Mouse (Mus musculus) liver (tissue): ENCODE measurements around the gene Vwa8.
A peak's percentile ranks its signal among the peaks of the same experiment; 100 is the strongest.

Experiments used
- DNase-seq: peaks from one replicate; pipeline ENCODE4 v3.0.0-alpha.2; 2020; ENCODE audit warnings: mixed read lengths

Vwa8 gene

DNA sequence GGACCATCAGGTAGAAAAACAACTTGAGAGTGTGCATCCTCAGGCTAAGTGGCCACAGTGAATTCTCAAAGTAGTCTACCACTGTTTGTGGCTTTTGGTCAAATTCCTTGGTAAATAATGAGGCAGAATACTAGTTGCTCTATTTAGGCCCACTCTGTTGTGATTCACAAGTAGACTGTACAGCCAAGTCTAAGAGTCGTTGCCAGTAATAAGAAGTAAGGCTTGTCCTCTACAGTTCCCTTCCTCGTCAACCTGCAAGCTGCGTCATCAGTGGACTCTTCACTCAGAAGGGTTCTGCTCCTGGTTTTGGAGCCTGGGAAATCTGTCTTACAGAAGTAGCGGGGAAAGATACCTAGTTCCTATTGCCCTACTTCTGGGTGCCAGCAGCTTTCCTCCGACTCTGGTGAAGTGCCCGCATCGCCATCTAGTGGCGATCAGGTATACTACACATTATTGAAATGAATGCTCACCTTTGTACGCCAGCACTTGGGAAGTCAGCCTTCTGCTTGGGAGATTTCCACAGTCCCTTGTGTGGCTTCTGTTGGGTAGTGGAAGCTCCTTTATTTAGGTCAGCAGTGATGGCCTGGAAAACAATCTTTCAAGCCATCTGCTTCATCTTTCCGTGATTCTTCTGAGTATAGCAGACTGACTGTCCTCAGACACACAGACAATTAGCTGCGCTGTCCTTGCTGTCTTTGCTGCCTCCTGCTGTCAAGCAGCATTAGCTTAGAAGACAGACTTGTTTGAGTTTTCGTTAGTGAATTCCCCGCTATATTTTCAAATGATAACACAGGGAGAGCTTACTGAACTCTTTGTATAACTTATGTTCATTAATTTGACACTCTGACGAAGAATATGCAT is 258.0 kb downstream of the Vwa8 start:
- DNase-seq: peak; percentile 60

DNA sequence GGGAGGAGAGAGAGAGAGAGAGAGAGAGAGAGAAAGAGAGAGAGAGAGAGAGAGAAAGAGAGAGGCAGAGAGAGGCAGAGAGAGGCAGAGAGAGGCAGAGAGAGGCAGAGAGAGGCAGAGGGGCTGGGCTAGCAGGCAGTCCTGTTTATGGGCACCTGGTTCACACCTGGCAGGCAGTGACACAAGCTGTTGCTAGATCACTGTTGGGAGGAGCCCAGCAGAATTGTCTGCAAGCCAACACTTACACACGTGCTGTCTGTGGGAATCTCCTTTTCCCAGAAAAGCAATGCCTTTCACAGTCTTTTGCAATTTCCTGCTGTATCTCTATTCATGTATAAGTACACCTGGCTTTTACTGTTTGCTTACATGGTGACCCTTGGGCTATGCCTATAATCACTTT is 260.5 kb downstream of the Vwa8 start:
- no peak for DNase-seq

DNA sequence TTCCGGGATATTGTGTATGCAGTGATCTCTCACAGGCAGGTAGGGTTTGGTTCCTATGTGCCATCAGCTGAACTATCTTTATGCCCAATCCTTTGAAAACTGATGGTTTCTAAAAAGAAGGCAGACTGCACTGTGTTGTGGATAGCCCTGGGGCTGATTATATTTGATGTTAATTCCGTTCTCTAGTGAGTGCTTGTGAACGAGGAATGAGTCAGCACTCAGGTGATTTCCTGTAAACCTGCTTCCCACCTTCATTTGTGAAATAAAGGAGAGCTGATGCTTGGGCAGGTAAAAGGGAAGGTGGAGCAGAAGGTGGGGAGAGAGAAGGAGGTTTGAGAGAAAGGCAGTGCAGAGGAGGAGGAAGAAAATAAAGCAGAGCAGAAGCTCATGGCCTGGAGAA is 261.2 kb downstream of the Vwa8 start:
- no peak for DNase-seq

DNA sequence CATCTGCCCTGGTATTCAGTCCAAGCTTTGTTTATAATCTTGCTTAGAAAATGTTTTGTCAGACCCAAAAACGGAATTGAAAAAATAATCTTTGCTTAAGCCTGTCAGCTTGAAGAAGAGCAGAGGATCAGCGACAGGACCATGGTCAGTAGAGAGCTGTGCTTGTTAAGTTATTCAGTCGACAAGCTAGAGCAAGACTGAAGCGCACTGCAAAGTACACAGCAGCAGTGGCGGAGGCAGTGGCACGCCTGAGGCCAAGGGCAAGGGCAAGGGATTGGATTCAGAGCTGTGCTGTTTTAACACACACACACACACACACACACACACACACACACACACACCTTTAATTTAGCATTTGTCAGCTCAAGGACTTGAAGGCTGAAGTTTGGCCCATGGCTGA is 263.2 kb downstream of the Vwa8 start:
- DNase-seq: no peak

DNA sequence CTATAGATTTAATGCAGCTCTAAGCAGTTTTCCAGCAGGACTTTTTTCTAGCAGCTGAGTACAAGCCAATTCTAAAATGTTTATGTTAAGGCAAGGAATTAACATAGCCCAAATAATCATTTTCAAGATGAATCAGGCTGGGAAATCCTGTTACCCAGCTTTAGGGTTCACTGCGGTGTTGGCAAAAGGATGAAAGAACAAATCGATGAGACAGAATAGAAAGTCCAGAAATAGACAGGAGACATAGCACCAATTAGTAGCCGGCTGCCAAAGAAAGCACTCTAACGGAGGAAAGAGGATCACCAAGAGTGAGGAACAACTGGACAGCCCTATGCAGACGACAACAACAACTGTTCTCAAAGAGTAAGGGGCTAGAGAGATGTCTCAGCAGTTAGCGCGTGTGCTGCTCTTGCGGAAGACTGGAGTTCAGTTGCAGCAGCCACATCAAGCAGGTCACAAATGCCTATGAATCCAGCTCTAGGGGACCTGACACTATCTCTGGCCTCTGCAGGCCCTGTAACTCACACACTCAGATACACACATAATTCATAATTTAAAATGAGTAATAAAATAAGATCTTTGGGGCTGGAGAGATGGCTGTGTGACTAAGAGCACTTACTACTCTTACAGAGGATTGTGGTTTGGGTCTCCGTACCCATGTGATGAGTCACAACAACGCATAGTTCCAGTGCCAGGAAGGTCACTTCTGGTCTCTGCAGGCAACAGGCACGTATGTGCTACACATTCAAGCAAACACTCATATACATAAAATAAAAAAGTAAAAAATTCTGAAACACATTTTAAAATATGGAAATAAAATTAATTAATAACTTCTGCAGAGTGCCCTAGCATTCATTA is 265.9 kb downstream of the Vwa8 start:
- no peak for DNase-seq

DNA sequence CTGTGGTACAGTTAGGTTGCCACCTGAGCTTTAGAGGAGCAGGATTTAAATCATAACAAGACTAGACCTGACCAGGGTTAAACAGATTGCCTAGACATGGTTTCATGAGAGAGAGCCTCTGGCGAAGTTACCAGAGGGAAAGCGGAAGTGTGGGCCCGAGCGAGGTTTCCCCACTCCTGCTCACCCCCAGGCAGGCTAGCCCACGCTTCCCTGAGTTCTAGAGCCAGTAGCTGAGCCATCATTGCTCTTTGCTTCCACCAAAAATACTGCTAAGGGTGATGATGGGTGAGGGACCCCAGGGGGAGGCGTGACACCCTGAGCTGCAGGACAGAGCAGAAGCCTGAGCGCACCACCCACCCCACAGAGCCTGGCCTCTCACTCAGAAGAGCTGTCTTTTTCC is 269.6 kb downstream of the Vwa8 start:
- no peak for DNase-seq

- DNase-seq: no peak
These were observed 270.5 kb downstream of the Vwa8 start for GRCm38 (mm10) chr14:79119354-79119753.

GRCm38 (mm10) chr14:79120681-79121080 is 271.8 kb downstream of the Vwa8 start:
- no peak for DNase-seq

DNA sequence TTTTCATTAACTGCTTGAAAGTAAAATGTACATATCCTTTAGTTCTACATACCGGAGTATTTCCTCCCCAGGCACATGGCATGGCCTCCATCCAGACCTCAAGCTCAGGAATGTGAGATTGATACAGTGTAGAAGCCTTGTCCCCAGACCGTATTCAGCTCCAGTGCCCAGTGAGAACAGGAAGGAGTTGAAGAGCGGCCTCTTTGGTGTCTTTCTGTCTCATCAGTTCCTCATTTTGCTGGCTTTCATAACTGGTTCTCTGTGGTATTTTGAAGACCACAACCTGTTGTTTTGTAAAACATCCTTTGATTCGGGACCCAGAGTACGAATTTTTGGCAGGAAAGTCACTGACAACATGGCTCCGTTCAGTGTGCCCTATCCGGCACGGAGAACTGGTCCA is 274.6 kb downstream of the Vwa8 start:
- DNase-seq: no peak

DNA sequence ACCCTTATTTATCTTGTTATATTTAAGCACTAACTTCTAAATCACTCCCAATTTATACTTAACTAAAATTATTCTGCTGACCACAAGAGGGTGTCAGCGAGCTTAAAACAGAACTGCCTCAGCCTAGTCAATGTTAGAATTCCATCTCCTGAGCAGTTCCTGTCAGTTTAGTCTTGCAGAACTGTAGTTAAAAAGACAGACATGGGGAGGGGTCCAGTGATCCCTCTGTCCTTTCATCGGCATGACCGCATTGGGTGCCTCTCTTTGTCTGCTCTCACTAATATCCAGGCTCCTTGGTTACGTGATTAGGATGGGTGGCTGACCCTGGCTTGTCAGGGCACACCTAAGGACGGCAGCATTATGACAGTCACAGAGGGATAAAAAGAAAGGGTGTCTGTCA is 275.8 kb downstream of the Vwa8 start:
- DNase-seq: peak; percentile 27

DNA sequence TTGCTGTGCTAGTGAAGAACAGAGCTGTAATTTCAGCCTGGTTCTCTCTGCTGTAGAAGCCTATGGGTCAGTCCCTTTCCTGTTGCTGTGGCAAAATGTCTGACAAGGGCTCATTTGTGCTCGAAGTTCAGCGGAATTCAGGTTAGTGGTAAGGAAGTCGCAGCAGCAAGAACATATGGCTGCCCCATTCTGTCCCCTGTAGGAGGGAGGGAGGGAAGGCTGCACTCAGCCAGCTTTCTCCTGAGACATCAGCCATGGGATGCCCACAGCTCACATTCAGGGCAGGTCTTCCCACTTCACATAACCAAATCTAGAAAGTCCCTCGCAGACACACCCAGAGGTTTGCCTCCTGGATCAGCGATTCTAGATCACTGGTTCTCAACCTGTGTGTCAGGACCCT is 277.3 kb downstream of the Vwa8 start:
- no peak for DNase-seq

- no peak for DNase-seq
These were observed 286.1 kb downstream of the Vwa8 start for GRCm38 (mm10) chr14:79134891-79135334.

DNA sequence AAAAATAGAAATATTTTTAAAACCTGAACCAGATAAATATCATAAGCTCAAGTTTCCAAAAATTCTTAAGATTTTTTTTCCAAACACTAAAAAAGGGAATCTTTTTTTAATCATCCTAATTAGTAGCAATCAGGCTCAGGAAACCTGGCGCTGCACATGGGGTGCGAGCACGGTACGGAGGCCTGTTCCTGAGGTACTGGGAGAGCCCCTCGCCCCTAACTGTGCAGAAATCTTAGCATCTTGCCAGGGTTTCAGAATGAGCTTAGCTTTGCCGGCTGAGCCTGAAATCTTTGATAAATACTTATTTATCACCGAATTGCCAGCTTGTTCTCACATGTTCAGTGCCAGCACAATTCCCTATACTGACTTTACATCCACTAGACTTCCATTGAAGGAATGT is 286.6 kb downstream of the Vwa8 start:
- no peak for DNase-seq

GRCm38 (mm10) chr14:79136585-79136984 is 287.7 kb downstream of the Vwa8 start:
- DNase-seq: no peak

GRCm38 (mm10) chr14:79137100-79137499 is 288.2 kb downstream of the Vwa8 start:
- DNase-seq: no peak

DNA sequence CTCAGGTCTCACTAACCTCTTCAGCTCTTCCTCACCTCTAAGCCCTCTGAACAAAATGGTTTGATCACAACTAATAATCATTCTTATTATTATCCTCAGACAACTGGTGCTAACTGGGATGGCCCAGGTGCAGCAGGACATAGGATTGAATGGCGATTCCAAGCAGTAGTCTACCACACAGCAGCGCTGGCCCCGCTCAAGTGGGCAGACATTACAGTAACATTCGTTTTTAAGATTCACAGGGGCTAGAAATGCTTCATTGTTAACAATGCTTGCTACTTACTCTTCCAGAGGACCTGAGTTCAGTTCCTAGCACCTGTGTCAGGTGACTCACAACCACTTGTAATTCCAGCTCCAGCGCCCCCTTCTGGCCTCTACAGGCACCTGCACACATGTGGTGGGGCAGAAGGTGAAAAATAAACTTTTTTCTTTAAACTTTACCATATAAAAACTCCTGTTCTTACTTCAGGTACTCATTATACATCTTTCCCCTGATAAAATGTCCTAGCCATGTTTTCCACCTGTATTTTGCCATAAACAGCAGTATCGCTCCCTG is 290.3 kb downstream of the Vwa8 start:
- DNase-seq: no peak

DNA sequence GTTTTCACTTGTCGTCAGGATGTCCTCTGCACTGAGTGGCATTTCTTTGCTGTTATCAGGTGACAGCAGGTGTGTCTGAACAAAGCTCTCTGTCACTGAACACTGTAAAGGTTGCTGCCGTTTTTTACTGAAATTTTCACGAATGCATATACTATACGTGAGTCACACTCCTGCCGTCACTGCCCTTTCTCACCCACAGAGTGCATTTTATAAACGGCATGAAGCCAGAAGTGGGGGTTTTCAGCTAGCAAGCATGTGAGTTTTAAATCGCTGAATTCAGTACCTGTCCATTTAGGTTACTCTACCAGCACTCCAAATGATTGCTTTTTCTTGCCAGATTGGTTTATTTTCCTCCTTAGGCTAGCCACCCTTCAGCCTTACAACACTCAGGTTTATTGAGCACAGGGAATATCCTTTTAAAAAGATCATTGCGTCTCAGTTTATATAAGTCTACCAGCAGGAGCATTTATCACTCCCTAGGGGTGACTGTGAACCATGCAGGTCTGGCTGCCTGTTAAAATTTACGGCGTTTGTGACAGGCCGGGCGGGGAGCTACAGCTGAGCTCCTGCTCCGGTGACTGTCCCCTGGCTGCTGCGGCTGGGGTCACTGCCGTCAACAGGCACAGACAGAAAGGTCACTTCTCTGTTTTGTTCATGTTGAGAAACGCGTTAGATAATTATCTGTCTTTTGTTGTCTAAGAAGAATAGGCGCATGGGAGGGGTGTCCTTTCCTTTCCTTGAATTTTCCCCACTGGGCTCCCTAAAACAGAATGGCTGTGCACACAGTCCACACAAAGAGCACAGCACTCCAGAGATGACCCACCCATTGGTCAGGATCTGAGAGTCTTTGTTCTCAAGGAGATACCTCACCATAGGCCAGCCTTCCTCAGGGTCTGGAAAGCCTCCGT is 291.3 kb downstream of the Vwa8 start:
- DNase-seq: no peak

- no peak for DNase-seq
These were observed 292.0 kb downstream of the Vwa8 start for GRCm38 (mm10) chr14:79140826-79141219.

DNA sequence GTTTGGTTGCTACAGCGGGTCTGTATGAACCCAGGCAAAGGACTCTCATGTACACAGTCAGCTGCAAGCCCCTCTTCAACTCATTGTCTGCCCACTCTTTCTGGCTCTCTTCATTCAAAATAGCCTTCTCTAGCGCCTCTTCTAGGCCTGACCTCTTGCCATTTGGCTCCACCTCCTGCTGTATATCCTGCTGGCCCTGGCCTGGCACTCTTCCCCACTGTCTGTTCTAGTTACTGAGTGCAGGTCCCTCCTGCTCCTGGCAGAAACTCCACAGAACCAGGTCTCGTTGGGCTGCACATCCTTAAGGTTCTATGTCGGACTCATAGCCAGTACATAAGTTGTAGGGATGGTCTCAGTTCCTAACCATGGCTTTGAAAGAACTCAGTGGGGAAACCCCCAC is 293.5 kb downstream of the Vwa8 start:
- no peak for DNase-seq

DNA sequence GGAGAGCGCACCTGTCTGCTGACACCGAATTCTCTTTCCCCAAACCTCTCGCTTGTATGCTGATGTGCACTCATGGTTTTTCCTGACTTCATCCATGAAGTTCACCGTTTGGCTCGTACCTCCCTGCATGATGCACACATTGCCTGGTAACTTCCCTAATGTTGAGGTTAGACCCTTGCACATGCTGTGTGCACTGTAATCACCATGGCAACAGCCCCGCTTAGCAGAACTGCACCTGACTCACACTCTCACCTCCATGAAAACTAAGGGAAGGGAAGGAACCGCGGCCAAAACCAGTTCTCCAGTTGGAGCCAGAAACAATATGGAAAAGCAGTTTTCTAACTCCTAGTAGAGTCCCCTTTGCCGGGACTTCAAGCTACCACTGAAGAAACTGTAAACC is 294.8 kb downstream of the Vwa8 start:
- DNase-seq: no peak

- no peak for DNase-seq
These were observed 295.7 kb downstream of the Vwa8 start for GRCm38 (mm10) chr14:79144278-79145224.
